Mouse (Mus musculus): ENCODE measurements around the gene Colgalt1. TPM values are rescaled to one million over a fixed set of nuclear protein-coding genes. Genes with fewer than 3 reads are reported as not detected.

Colgalt1 gene
- polyA plus RNA-seq (2012; ENCODE audit: low replicate concordance) = 60.9 and 103 TPM in 2 replicates

DNA sequence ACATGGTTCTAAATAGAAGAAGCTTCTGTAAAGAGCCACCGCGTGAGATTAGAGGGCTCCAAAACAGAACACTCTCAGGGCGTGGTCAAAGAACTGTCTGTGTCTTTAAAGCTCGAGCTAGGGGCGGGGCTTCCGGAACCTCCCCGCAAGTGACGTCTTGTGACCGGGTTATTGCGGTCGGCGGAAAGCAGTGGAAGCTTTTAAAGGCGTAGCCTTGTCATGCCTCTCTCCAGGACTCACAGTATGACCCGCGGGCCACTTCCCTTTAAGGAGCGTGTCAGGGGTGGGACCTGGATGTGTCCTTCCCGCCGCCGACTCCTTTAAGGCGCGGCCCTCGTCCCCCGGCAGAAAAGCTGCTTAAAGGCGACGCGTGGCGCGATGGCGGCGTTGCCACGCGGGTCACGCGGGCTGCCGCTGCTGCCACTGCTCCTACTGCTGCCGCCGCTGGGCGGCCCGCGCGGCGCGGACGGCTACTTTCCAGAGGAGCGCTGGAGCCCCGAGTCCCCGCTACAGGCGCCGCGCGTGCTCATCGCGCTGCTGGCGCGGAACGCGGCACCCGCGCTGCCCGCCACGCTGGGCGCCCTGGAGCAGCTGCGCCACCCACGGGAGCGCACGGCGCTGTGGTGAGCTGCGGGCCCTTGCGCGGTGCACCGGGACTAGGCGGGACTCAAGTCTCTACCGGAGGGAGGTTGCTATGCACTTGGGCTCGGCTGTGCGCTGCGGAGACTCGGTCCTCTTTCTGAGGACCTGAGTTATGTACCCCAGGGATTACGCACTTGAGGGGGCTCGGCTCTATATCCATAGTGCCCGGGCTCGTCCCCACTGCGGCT, at the start of gene Colgalt1:
Colgalt1 (plus strand) TSS at position 177 of the 830 bp plus-strand sequence.

DNA sequence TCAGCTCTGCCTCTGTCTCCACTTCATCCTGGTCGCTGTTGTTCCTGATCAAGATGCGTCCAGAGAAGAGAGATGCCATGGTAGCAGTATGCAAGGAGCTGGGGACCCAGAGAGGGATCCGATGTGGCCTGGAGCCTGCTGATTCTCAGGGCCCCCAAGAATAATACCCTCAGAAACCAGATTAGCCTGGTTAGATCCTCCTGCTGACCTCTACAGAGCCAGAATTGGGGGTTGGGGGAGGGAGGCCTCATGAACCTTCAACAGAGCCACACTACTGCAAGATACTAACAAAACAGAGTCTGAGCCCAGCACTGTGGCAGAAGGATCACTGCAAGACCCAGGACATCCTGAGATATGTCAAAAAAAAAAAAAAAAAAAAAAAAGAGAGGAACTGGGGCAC, 44.3 kb upstream of the Colgalt1 start, which contains the start of gene Nxnl1:
Nxnl1 (minus strand) TSS at position 101 of the 400 bp plus-strand sequence.

DNA sequence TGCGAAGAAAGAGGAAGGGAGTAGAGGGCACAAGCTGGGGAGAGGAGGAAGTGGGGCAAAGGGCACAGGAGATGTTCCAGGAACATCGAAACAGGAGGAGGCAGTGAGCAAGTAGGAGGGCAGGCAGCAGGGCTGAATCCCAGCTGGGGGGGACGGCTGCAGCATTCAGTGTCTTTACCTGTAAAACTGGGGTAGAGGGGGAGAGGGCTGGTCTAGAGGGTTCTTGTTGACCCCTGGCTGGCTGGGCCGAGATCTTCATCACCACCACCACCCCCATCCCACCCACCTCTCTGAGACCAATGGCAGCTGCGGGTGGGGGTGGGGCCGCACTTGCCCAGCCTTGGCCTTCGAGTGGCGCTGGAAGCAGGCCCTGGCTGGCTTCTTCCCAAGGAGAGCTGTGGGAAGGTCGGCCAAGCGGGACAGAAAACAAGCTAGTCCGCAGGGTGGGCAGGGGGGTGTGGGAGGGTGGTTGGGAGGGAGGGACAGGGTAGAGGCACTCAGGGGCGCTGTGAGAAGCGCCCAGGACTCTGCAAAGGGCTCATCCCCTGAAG, 42.3 kb upstream of the Colgalt1 start, which contains the start of gene Slc27a1:
Slc27a1 (plus strand) TSS at position 496 of the 551 bp plus-strand sequence.

DNA sequence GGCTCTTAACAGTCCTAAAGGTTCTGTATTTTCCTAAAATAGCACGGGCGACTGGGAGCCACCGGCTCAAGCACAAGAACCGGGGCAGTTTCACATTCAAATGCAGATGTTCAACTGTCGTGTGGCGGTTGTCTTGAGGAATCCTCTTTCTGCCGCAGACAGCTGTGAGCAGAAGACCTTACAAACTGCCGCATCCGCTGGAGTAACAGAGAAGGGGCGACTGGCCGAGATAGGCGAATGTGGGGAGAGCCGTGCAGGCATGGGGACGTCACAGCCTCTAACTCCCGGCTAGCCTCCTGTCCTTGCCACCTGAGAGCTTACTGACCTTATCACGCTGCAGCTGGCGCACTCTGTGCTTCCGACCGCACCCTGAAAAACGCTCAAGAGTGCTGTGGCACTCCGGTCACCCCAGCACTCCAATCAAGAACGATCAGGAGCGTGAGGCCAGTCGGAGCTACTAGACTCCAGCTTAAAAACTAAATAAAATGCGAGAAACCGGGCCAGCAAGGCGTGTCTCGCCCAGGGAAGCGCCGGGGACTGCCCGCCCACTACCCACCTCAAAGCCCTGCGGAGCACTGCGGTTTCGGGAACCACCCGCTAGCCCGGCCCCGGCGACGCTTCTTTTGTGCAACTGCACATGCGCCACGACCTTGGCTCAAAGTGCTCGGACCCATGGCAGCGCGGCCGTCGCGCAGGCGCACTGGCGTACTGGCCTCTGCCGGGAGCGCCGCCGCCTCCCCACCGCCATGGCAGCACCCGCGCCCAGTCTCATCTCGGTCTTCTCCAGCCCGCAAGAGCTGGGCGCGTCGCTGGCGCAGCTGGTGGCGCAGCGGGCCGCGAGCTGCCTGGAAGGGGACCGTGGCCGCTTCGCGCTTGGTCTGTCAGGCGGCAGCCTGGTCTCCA, 19.1 kb upstream of the Colgalt1 start, which contains the start of gene Pgls:
Pgls (plus strand) TSS at position 706 of the 903 bp plus-strand sequence.

DNA sequence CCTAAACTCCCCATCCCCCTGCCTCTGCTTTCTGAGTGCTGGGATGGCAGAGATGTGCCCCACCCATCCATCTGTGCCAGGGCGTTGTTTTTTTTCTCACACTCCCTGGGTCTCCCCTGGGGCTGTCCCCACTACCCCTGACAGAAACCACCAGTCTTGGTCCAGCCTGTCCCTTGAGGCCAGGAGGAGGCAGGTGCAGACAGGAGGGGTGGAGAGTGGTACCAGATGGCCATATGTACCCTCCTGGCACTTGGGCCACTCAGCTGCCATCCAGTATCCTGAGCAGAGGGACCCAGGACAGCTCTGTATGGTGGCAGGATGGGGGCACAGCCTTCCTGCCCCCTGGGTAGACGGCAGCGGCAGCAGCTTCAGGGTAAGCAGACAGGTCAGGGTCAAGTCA, 13.3 kb upstream of the Colgalt1 start, which contains the start of gene Fam129c:
Fam129c (plus strand) TSS at position 198 of the 400 bp plus-strand sequence.

DNA sequence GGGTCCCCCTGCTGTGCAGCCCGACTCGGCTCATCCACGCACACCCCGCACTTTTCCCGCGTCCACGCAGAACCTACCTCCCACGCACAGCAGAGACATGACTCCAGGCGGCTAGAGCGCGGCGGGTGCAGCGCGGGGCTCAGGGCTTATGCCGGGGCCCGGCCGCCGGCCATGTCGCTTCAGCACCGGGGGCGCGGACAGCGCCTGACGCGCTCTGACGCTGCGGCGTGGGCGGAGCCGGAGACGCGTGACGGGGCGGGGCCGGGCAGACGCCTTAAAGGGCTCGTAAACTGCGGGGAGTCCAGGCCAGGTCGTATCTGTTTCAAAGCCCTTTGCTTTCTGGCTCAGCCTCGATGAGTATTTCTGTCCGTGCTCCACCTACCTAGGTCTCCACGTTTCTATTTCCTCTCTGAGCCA, 60.8 kb downstream of the Colgalt1 start, which contains the start of gene Unc13a:
Unc13a (minus strand) TSS at position 209 of the 417 bp plus-strand sequence.

Other genes with a start within 250 kb of the Colgalt1 start
- gene Use1, start 244.2 kb upstream of the Colgalt1 start, polyA plus RNA-seq (2012; ENCODE audit: low replicate concordance) = 230 and 318 TPM in 2 replicates
- 49.5 and 128 TPM in 2 replicates for gene Ocel1, start 239.7 kb upstream of the Colgalt1 start, polyA plus RNA-seq (2012; ENCODE audit: low replicate concordance)
- 47.0 and 71.0 TPM in 2 replicates for gene Nr2f6, start 229.0 kb upstream of the Colgalt1 start, polyA plus RNA-seq (2012; ENCODE audit: low replicate concordance)
- 0.64 and 1.2 TPM in 2 replicates for gene Ushbp1, start 215.2 kb upstream of the Colgalt1 start, polyA plus RNA-seq (2012; ENCODE audit: low replicate concordance)
- gene Babam1, start 214.1 kb upstream of the Colgalt1 start, polyA plus RNA-seq (2012; ENCODE audit: low replicate concordance) = 86.4 and 115 TPM in 2 replicates
- gene Ankle1, start 205.0 kb upstream of the Colgalt1 start, polyA plus RNA-seq (2012; ENCODE audit: low replicate concordance) = 4.4 and 11.0 TPM in 2 replicates
- gene Abhd8, start 147.3 kb upstream of the Colgalt1 start, polyA plus RNA-seq (2012; ENCODE audit: low replicate concordance) = 63.5 and 128 TPM in 2 replicates
- 62.6 and 70.7 TPM in 2 replicates for gene Mrpl34, start 146.0 kb upstream of the Colgalt1 start, polyA plus RNA-seq (2012; ENCODE audit: low replicate concordance)
- gene Dda1, start 141.8 kb upstream of the Colgalt1 start, polyA plus RNA-seq (2012; ENCODE audit: low replicate concordance) = 230 and 542 TPM in 2 replicates
- 8.3 and 23.9 TPM in 2 replicates for gene Ano8, start 125.0 kb upstream of the Colgalt1 start, polyA plus RNA-seq (2012; ENCODE audit: low replicate concordance)
- gene Gtpbp3, start 122.9 kb upstream of the Colgalt1 start, polyA plus RNA-seq (2012; ENCODE audit: low replicate concordance) = 21.2 and 52.5 TPM in 2 replicates
- 7.0 and 42.5 TPM in 2 replicates for gene Plvap, start 99.2 kb upstream of the Colgalt1 start, polyA plus RNA-seq (2012; ENCODE audit: low replicate concordance)
- 0.10 TPM in 1 of 2 replicates, not detected in the other for gene Ccdc194, start 85.3 kb upstream of the Colgalt1 start, polyA plus RNA-seq (2012; ENCODE audit: low replicate concordance)
- 136 and 509 TPM in 2 replicates for gene Bst2, start 73.5 kb upstream of the Colgalt1 start, polyA plus RNA-seq (2012; ENCODE audit: low replicate concordance)
- 126 and 231 TPM in 2 replicates for gene Mvb12a, start 68.1 kb upstream of the Colgalt1 start, polyA plus RNA-seq (2012; ENCODE audit: low replicate concordance)
- gene Tmem221, start 52.1 kb upstream of the Colgalt1 start, polyA plus RNA-seq (2012; ENCODE audit: low replicate concordance) = 0.84 and 2.7 TPM in 2 replicates
- 0.04 TPM in 1 of 2 replicates, not detected in the other for gene Nxnl1, start 44.4 kb upstream of the Colgalt1 start, polyA plus RNA-seq (2012; ENCODE audit: low replicate concordance)
- gene Slc27a1, start 42.1 kb upstream of the Colgalt1 start, polyA plus RNA-seq (2012; ENCODE audit: low replicate concordance) = 14.2 and 19.8 TPM in 2 replicates
- gene Pgls, start 18.8 kb upstream of the Colgalt1 start, polyA plus RNA-seq (2012; ENCODE audit: low replicate concordance) = 279 and 289 TPM in 2 replicates
- 109 and 215 TPM in 2 replicates for gene Fam129c, start 13.3 kb upstream of the Colgalt1 start, polyA plus RNA-seq (2012; ENCODE audit: low replicate concordance)
- gene Unc13a, start 60.8 kb downstream of the Colgalt1 start, polyA plus RNA-seq (2012; ENCODE audit: low replicate concordance) = 0.42 and 0.58 TPM in 2 replicates
- gene Jak3, start 65.3 kb downstream of the Colgalt1 start, polyA plus RNA-seq (2012; ENCODE audit: low replicate concordance) = 114 and 286 TPM in 2 replicates
- 77.9 and 105 TPM in 2 replicates for gene Insl3, start 78.2 kb downstream of the Colgalt1 start, polyA plus RNA-seq (2012; ENCODE audit: low replicate concordance)
- 0.63 and 2.8 TPM in 2 replicates for gene B3gnt3, start 90.8 kb downstream of the Colgalt1 start, polyA plus RNA-seq (2012; ENCODE audit: low replicate concordance)
- gene Fcho1, start 114.7 kb downstream of the Colgalt1 start, polyA plus RNA-seq (2012; ENCODE audit: low replicate concordance) = 265 and 572 TPM in 2 replicates

All from hematopoietic multipotent progenitor cell, adult 10-12 weeks (in vitro differentiated cells).